Mouse (Mus musculus) forebrain, embryonic 11.5 days (tissue): ENCODE measurements at regions not wholly inside any gene's neighbourhood (a gene's known extent, or its start where the extent isn't known, plus 50 kb on each side); places are given as distances from the start of the nearest gene placed in this dataset.

Experiments used
- ATAC-seq: fragments of 200-750 bp; cut with Nextera tagmentation; replicated peaks from 2 replicates; pipeline ENCODE4 v1.8.0; 2017; ENCODE audit warnings: moderate TSS enrichment; ENCODE audit not compliant: low FRiP score
- DNase-seq: peaks from one replicate; pipeline ENCODE4 v3.0.0-alpha.2; 2017; ENCODE audit warnings: low spot score
- H3K27ac ChIP-seq: fragments of 300-500 bp; sonication (generic); 2 replicates; pipeline ENCODE4 v1.5.1; 2014; ENCODE audit warnings: low read depth, low read length
- H3K27me3 ChIP-seq: fragments of 300-500 bp; sonication (generic); 2 replicates; pipeline ENCODE4 v1.6.1; 2014; ENCODE audit warnings: mild to moderate bottlenecking, low read length, mixed read lengths; ENCODE audit not compliant: control insufficient read depth, insufficient read depth
- H3K36me3 ChIP-seq: fragments of 300-500 bp; sonication (generic); 2 replicates; pipeline ENCODE4 v1.6.1; 2014; ENCODE audit warnings: mild to moderate bottlenecking, low read length, moderate library complexity, mixed read lengths; ENCODE audit not compliant: control insufficient read depth, insufficient read depth
- H3K4me1 ChIP-seq: fragments of 300-500 bp; sonication (generic); replicated peaks from 2 replicates; pipeline ENCODE4 v1.6.1; 2014; ENCODE audit warnings: low read length, mixed read lengths; ENCODE audit not compliant: control insufficient read depth, insufficient read depth
- H3K4me2 ChIP-seq: fragments of 300-500 bp; sonication (generic); 2 replicates; pipeline ENCODE4 v1.6.1; 2014; ENCODE audit warnings: low read depth, mild to moderate bottlenecking, low read length, moderate library complexity, mixed read lengths; ENCODE audit not compliant: severe bottlenecking
- H3K4me3 ChIP-seq: fragments of 300-500 bp; sonication (generic); 2 replicates; pipeline ENCODE4 v1.5.1; 2014; ENCODE audit warnings: low read depth, low read length
- H3K9ac ChIP-seq: fragments of 300-500 bp; sonication (generic); 2 replicates; pipeline ENCODE4 v1.6.1; 2014; ENCODE audit warnings: low read length
- H3K9me3 ChIP-seq: fragments of 300-500 bp; sonication (generic); 2 replicates; pipeline ENCODE4 v1.6.1; 2016; ENCODE audit warnings: low read length, mixed read lengths; ENCODE audit not compliant: control insufficient read depth
- WGBS: fragments of 180-500 bp; shearing (Covaris S2); extraction: QIAGEN DNeasy Blood & Tissue Kit; methylation state at CpG from one replicate; pipeline ENCODE4 v1.1.7; 2014; 5-methylcytosine and 5-hydroxymethylcytosine counted together

- ATAC-seq (no peak), DNase-seq (no peak)
- Histone ChIP-seq H3K27me3 (no peaks in the 10 kb centered on the region), H3K27ac (no peak overlapping the region), H3K9ac (no peak overlapping the region), H3K9me3 (no peaks in the 10 kb centered on the region), H3K36me3 (no peaks in the 10 kb centered on the region), H3K4me1 (no peaks in the 10 kb centered on the region), H3K4me3 (no peak overlapping the region), H3K4me2 (no peak overlapping the region)
- 75% methylated on average over 5 of the region's 5 CpGs for WGBS
Observed at GRCm38 (mm10) chr13:102625836-102626340, 67.5 kb upstream of the Cd180 start.

GRCm38 (mm10) chr13:102627786-102628185 lies 65.6 kb upstream of the Cd180 start:
- Histone ChIP-seq H3K36me3 (no peaks in the 10 kb centered on the region), H3K27me3 (no peaks in the 10 kb centered on the region), H3K27ac (no peak overlapping the region), H3K9me3 (no peaks in the 10 kb centered on the region), H3K4me3 (no peak overlapping the region), H3K4me1 (no peaks in the 10 kb centered on the region), H3K4me2 (no peak overlapping the region), H3K9ac (no peak overlapping the region)
- 89% methylated on average over 4 of the region's 4 CpGs for WGBS
- DNase-seq (no peak), ATAC-seq (no peak)

- no peaks in the 10 kb centered on the region for H3K36me3 ChIP-seq
- no peak overlapping the region for H3K4me2 ChIP-seq
- ATAC-seq (no peak), DNase-seq (peak; percentile 38)
- H3K9ac ChIP-seq, result no peak overlapping the region
- no peak overlapping the region for H3K4me3 ChIP-seq
- H3K27ac ChIP-seq, result no peak overlapping the region
- no peaks in the 10 kb centered on the region for H3K9me3 ChIP-seq
- no peaks in the 10 kb centered on the region for H3K4me1 ChIP-seq
- WGBS, result 33% methylated on average over 7 of the region's 7 CpGs
- no peaks in the 10 kb centered on the region for H3K27me3 ChIP-seq
Observed at GRCm38 (mm10) chr13:102629176-102629575, 64.2 kb upstream of the Cd180 start.

- Histone ChIP-seq H3K36me3 (no peaks in the 10 kb centered on the region), H3K4me3 (no peak overlapping the region), H3K4me2 (no peak overlapping the region), H3K27me3 (no peaks in the 10 kb centered on the region), H3K9me3 (no peaks in the 10 kb centered on the region), H3K4me1 (no peaks in the 10 kb centered on the region), H3K27ac (no peak overlapping the region), H3K9ac (no peak overlapping the region)
- DNase-seq (peak; percentile 28), ATAC-seq (no peak)
- 93% methylated on average over 10 of the region's 10 CpGs for WGBS
Observed at GRCm38 (mm10) chr13:102634236-102634957, 59.0 kb upstream of the Cd180 start.

- ATAC-seq (no peak), DNase-seq (peak; percentile 39)
- WGBS, result 70% methylated on average over 8 of the region's 8 CpGs
Observed at GRCm38 (mm10) chr13:102636032-102636431, 57.3 kb upstream of the Cd180 start.

GRCm38 (mm10) chr13:102637059-102637458 lies 56.3 kb upstream of the Cd180 start:
- no peaks in the 10 kb centered on the region for H3K9me3 ChIP-seq

More at GRCm38 (mm10) chr13:102636032-102636431, 57.3 kb upstream of the Cd180 start:
- H3K4me3 ChIP-seq, result no peak overlapping the region
- no peaks in the 10 kb centered on the region for H3K9me3 ChIP-seq
- H3K27ac ChIP-seq, result no peak overlapping the region
- H3K9ac ChIP-seq, result no peak overlapping the region
- H3K27me3 ChIP-seq, result no peaks in the 10 kb centered on the region
- H3K36me3 ChIP-seq, result no peaks in the 10 kb centered on the region
- H3K4me1 ChIP-seq, result no peaks in the 10 kb centered on the region
- no peak overlapping the region for H3K4me2 ChIP-seq

GRCm38 (mm10) chr13:102639651-102640050 lies 53.7 kb upstream of the Cd180 start:
- H3K9ac ChIP-seq, result no peak overlapping the region
- no peak overlapping the region for H3K27ac ChIP-seq
- no peaks in the 10 kb centered on the region for H3K36me3 ChIP-seq
- H3K4me1 ChIP-seq, result peaks cover 1% of the 10 kb centered on the region; the same call in 1 of the 2 replicates
- no peak overlapping the region for H3K4me3 ChIP-seq
- DNase-seq, result peak; percentile 41
- ATAC-seq, result no peak
- no peaks in the 10 kb centered on the region for H3K27me3 ChIP-seq
- no peaks in the 10 kb centered on the region for H3K9me3 ChIP-seq
- WGBS, result 96% methylated on average over 9 of the region's 9 CpGs
- no peak overlapping the region for H3K4me2 ChIP-seq

More at GRCm38 (mm10) chr13:102637059-102637458, 56.3 kb upstream of the Cd180 start:
- H3K4me3 ChIP-seq, result no peak overlapping the region
- H3K27ac ChIP-seq, result no peak overlapping the region
- H3K4me2 ChIP-seq, result no peak overlapping the region
- DNase-seq (peak; percentile 24), ATAC-seq (no peak)
- H3K4me1 ChIP-seq, result no peaks in the 10 kb centered on the region
- WGBS, result 5% methylated on average over 5 of the region's 5 CpGs
- no peaks in the 10 kb centered on the region for H3K27me3 ChIP-seq
- no peaks in the 10 kb centered on the region for H3K36me3 ChIP-seq
- no peak overlapping the region for H3K9ac ChIP-seq

GRCm38 (mm10) chr13:102640171-102640570 lies 53.2 kb upstream of the Cd180 start:
- ATAC-seq (no peak), DNase-seq (peak; percentile 4)
- peaks cover 1% of the 10 kb centered on the region; the same call in 1 of the 2 replicates for H3K4me1 ChIP-seq
- no peaks in the 10 kb centered on the region for H3K36me3 ChIP-seq
- no peaks in the 10 kb centered on the region for H3K27me3 ChIP-seq
- H3K4me2 ChIP-seq, result no peak overlapping the region
- 56% methylated on average over 3 of the region's 3 CpGs for WGBS
- no peak overlapping the region for H3K27ac ChIP-seq
- no peak overlapping the region for H3K4me3 ChIP-seq
- H3K9me3 ChIP-seq, result no peaks in the 10 kb centered on the region
- H3K9ac ChIP-seq, result no peak overlapping the region
